Mouse (Mus musculus) forebrain, embryonic 13.5 days (tissue): Measurements from ENCODE around the gene Antxr1. TPM values are rescaled to one million over a fixed set of nuclear protein-coding genes. Genes with fewer than 3 reads are reported as not detected.
"Not testable (repeated sequence)": the region's sequence is repeated elsewhere in the genome, so short reads cannot be mapped to it uniquely, and the experiment has no call there.

Source experiments
- ATAC-seq: fragments of 200-750 bp; cut with Nextera tagmentation; 2 replicates; pipeline ENCODE4 v1.8.0; 2017
- H3K27ac ChIP-seq: fragments of 300-500 bp; sonication (generic); 2 replicates; pipeline ENCODE4 v1.5.1; 2015; ENCODE audit warnings: inconsistent platforms, mild to moderate bottlenecking, moderate library complexity
- H3K27me3 ChIP-seq: fragments of 300-500 bp; sonication (generic); 2 replicates; pipeline ENCODE4 v1.6.1; 2015; ENCODE audit warnings: mild to moderate bottlenecking, inconsistent platforms
- H3K36me3 ChIP-seq: fragments of 300-500 bp; sonication (generic); 2 replicates; pipeline ENCODE4 v1.6.1; 2015; ENCODE audit warnings: mild to moderate bottlenecking, inconsistent platforms; ENCODE audit not compliant: poor library complexity, severe bottlenecking
- H3K4me1 ChIP-seq: fragments of 300-500 bp; sonication (generic); 2 replicates; pipeline ENCODE4 v1.6.1; 2015; ENCODE audit warnings: inconsistent platforms
- H3K4me2 ChIP-seq: fragments of 300-500 bp; sonication (generic); 2 replicates; pipeline ENCODE4 v1.6.1; 2015; ENCODE audit warnings: inconsistent platforms, mild to moderate bottlenecking, moderate library complexity
- H3K4me3 ChIP-seq: fragments of 300-500 bp; sonication (generic); 2 replicates; pipeline ENCODE4 v1.5.1; 2015; ENCODE audit warnings: mild to moderate bottlenecking, inconsistent platforms
- H3K9ac ChIP-seq: fragments of 300-500 bp; sonication (generic); 2 replicates; pipeline ENCODE4 v1.6.1; 2015; ENCODE audit warnings: mild to moderate bottlenecking, inconsistent platforms
- H3K9me3 ChIP-seq: fragments of 300-500 bp; sonication (generic); replicated peaks from 2 replicates; pipeline ENCODE4 v1.6.1; 2016; ENCODE audit warnings: inconsistent platforms
- WGBS: fragments of 180-500 bp; shearing (Covaris S2); methylation state at CpG from one replicate; pipeline ENCODE4 v1.1.7; 2015; 5-methylcytosine and 5-hydroxymethylcytosine counted together
- polyA plus RNA-seq: library from polyadenylated mRNA; unstranded; fragments of >200 nt; fragmentation: Nextera tagmentation; extraction: Ambion mirVana; gene quantifications from 2 replicates; pipeline ENCODE4 v1.2.1, GENCODE M21; 2015

Antxr1 gene
- polyA plus RNA-seq, 1 experiment from 2014 or later, result 2.7 TPM

DNA sequence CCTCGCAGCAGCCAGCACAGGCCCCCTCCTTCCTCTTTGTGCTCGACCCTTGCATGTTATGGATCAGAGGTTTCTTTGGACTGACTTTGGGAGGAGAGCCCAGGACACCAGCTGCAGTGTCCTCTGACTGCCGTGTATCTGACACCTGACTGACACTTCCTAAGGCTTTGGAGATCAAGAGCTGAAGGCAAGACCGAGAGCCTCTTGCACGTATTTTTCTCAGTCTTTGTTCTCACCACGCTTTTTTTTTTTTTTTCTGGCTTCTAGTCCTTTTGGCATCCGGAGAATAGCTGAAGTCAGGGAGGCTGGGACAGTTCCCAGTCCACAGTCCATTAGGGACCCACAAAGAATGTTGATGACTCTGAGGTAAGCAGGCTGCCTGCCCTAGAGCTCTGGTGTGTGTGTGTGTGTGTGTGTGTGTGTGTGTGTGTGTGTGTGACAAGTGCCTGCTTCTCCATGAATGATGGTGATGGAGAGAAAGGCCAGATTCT, 233.2 kb downstream of the Antxr1 start:
- no peak overlapping the region for H3K4me3 ChIP-seq
- ATAC-seq, result no peak
- H3K36me3 ChIP-seq, result no peaks in the 10 kb centered on the region
- H3K27ac ChIP-seq, result no peak overlapping the region
- H3K9ac ChIP-seq, result no peak overlapping the region
- H3K27me3 ChIP-seq, result no peaks in the 10 kb centered on the region
- no peaks in the 10 kb centered on the region for H3K9me3 ChIP-seq
- H3K4me1 ChIP-seq, result peaks cover 11% of the 10 kb centered on the region
- WGBS, result 34% methylated on average over 7 of the region's 7 CpGs
- no peak overlapping the region for H3K4me2 ChIP-seq

GRCm38 (mm10) chr6:87101955-87102353, 233.7 kb downstream of the Antxr1 start:
- ATAC-seq, result peak; percentile 48; the same call in 1 of the 2 replicates
- Histone ChIP-seq H3K36me3 (no peaks in the 10 kb centered on the region), H3K9ac (no peak overlapping the region), H3K27me3 (no peaks in the 10 kb centered on the region), H3K4me1 (peaks cover 11% of the 10 kb centered on the region), H3K4me2 (no peak overlapping the region), H3K4me3 (no peak overlapping the region), H3K27ac (no peak overlapping the region), H3K9me3 (no peaks in the 10 kb centered on the region)
- 37% methylated on average over 4 of the region's 4 CpGs for WGBS

DNA sequence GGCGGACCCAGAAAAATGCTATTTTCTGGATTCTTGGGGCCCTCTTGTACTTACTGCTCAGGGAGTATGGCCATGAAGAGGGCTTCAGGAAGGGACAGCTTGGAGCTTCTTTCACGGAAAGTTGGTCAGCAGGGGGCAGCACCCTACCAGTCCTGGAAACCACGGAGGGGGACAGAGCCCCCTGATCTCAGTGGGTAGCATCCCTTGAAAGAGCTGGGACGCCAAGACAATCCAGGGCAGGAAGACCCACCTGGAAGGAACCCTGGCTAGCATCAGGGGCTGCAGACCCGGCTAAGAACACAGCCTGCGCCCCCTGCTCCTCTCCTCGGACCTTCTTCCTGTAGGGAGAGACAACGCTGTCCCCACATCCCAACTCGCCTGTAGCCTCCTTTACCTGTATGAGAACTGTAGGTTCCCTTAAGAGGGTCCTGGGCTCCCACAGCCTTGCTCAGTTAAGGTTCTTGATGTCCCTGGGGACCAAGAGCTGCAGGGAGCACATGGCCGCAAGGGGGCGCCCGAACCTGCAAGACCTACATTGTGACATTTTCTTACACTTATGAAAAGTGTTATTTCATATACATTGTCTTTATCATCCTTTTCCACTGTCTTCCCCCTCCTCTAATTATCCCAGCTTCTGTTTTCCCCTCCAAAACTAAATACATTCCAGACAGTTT, 234.2 kb downstream of the Antxr1 start:
- H3K27ac ChIP-seq, result no peak overlapping the region
- WGBS, result 14% methylated on average over 12 of the region's 12 CpGs
- peak overlapping the region; percentile 23 for H3K4me3 ChIP-seq
- peak; percentile 77 for ATAC-seq
- H3K9ac ChIP-seq, result peak overlapping the region; percentile 57
- H3K4me2 ChIP-seq, result peak overlapping the region; percentile 59
- peaks cover 11% of the 10 kb centered on the region for H3K4me1 ChIP-seq
- no peaks in the 10 kb centered on the region for H3K27me3 ChIP-seq
- H3K36me3 ChIP-seq, result no peaks in the 10 kb centered on the region
- no peaks in the 10 kb centered on the region for H3K9me3 ChIP-seq

GRCm38 (mm10) chr6:87100297-87101020, 235.2 kb downstream of the Antxr1 start:
- no peaks in the 10 kb centered on the region for H3K9me3 ChIP-seq
- no peak overlapping the region for H3K4me3 ChIP-seq
- no peaks in the 10 kb centered on the region for H3K27me3 ChIP-seq
- no peaks in the 10 kb centered on the region for H3K36me3 ChIP-seq
- H3K9ac ChIP-seq, result 0 out of 2 replicates have a peak overlapping the region, but pooled peaks have one; percentile 5
- no peak overlapping the region for H3K27ac ChIP-seq
- H3K4me1 ChIP-seq, result peaks cover 11% of the 10 kb centered on the region
- ATAC-seq, result no peak
- no peak overlapping the region for H3K4me2 ChIP-seq
- 90% methylated on average over 9 of the region's 9 CpGs for WGBS

DNA sequence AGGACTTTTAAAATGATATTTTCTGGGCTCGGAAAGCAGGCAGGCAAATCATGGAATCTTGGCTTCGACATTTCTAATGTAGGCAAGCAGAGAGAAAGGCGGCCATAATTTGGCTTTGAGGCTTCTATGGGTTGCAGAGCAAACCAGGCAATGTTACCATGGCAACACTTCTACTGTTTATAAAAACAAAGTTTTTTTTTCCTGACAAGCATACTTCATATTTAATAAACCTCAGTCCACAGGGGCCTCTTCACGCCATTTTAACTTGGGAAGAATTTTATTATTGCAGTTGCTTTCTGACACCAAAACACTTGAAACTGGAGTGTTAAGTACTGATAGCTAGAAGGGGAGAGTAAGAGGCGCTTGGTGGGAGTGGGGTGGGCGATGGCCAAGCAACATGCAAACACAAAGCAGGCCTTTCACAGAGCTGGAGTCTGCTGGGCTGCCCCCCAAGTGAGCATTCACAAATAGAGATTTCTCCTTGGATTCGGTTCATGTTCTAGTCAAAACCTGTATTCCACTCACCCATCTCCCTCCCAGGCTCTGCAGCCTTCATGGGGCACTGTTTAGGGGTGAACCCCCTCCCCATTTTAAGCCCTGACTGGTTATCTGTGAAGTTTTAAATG, 235.8 kb downstream of the Antxr1 start:
- Histone ChIP-seq H3K4me3 (no peak overlapping the region), H3K9ac (0 out of 2 replicates have a peak overlapping the region, but pooled peaks have one; percentile 5), H3K36me3 (no peaks in the 10 kb centered on the region), H3K9me3 (no peaks in the 10 kb centered on the region), H3K4me1 (peaks cover 11% of the 10 kb centered on the region), H3K27me3 (no peaks in the 10 kb centered on the region), H3K4me2 (no peak overlapping the region), H3K27ac (no peak overlapping the region)
- ATAC-seq, result no peak
- 55% methylated on average over 7 of the region's 7 CpGs for WGBS

DNA sequence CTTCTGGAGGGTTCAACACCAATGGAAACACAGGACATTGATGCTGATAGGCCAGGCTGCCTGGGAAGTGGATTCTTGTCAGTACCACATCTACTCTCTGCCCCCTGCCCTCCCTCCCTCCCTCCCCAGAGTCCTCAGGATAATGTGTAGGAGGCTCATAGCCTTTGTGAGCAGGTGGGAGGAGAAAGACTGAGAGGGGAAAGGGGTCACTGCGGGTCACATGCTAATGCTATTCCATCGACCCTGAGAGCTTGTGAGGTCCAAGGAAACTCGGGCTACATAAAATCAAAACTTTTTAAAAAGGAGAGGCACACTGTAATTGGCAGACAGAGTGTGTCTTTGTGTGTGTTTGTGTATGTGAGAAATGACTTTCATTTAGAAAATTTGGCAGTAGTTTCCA, 236.4 kb downstream of the Antxr1 start:
- no peak overlapping the region for H3K4me2 ChIP-seq
- 16% methylated on average over 3 of the region's 3 CpGs for WGBS
- H3K9ac ChIP-seq, result no peak overlapping the region
- no peak overlapping the region for H3K27ac ChIP-seq
- no peaks in the 10 kb centered on the region for H3K36me3 ChIP-seq
- no peaks in the 10 kb centered on the region for H3K9me3 ChIP-seq
- no peak overlapping the region for H3K4me3 ChIP-seq
- peaks cover 11% of the 10 kb centered on the region for H3K4me1 ChIP-seq
- H3K27me3 ChIP-seq, result no peaks in the 10 kb centered on the region
- no peak for ATAC-seq

DNA sequence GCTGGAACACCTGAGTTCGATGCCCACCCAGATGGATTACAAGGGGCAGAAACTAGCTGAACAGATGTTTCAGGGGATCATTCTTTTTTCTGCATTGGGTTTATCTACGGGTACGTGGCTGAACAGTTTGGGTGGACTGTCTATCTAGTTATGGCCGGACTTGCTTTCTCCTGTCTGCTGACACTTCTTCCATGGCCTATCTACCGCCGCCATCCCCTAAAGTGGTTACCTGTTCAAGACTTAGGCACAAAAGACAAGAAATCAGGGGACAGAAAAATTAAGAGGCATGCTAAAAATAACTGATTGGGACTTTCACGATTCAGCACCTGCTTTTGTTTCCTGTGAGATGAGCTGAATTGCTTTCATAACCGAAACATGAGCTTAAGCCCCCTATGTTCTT, 242.0 kb downstream of the Antxr1 start:
- H3K4me3 ChIP-seq, H3K9ac ChIP-seq, ATAC-seq, H3K9me3 ChIP-seq, H3K27ac ChIP-seq, H3K4me1 ChIP-seq, H3K27me3 ChIP-seq, H3K4me2 ChIP-seq: not testable (repeated sequence)
- WGBS, result 91% methylated on average over 8 of the region's 8 CpGs
- H3K36me3 ChIP-seq, result peaks cover 20% of the 10 kb centered on the region

- Histone ChIP-seq H3K36me3 (peaks cover 29% of the 10 kb centered on the region), H3K4me1 (no peaks in the 10 kb centered on the region), H3K4me3 (no peak overlapping the region), H3K27ac (no peak overlapping the region), H3K4me2 (no peak overlapping the region), H3K9ac (no peak overlapping the region), H3K27me3 (no peaks in the 10 kb centered on the region), H3K9me3 (no peaks in the 10 kb centered on the region)
- WGBS, result 90% methylated on average over 5 of the region's 5 CpGs
- no peak for ATAC-seq
These were observed 243.1 kb downstream of the Antxr1 start for GRCm38 (mm10) chr6:87092476-87092875.

DNA sequence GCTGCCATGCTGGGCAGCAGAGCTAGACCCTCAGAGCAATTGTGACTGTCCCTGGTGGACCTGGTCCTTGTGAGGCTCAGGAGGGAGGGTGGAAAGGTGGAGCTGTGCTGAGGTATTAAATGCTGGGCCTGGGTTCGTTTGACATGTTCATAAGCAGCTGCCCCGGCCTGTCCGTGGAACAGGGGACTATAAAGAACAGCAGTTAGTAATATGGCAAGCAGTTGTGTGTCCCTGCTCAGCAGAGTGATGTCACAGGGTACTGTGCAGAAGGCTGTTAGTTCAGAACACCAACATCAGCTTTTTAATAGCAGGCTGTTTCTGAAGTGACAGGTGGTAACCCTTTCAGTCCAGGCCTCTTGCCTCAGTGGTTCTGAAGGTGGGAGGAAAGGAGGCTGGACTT, 244.7 kb downstream of the Antxr1 start:
- Histone ChIP-seq H3K36me3 (peaks cover 44% of the 10 kb centered on the region), H3K9ac (no peak overlapping the region), H3K9me3 (no peaks in the 10 kb centered on the region), H3K27ac (no peak overlapping the region), H3K4me2 (no peak overlapping the region), H3K4me3 (no peak overlapping the region), H3K4me1 (no peaks in the 10 kb centered on the region), H3K27me3 (no peaks in the 10 kb centered on the region)
- 90% methylated on average over 3 of the region's 3 CpGs for WGBS
- ATAC-seq, result no peak

DNA sequence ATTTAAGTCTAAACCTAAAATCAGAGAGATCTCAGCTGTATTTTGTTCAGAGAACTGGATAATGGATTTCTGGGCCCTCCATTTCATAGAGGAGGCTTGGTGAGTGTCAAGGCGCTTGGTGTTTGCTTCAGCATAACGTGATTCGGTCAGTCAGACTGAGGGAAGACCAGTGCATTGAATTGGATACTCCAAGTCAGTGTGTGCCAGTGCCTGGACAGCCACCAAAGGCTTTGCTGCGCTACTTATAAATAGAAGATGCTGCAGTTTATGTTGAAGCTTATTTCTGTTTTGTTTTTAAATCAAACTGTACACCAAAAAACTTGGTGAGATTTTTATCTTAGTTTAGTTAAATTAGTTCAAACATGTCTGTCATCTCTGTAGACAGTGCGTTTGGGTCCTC, 247.3 kb downstream of the Antxr1 start:
- no peak overlapping the region for H3K4me2 ChIP-seq
- no peaks in the 10 kb centered on the region for H3K9me3 ChIP-seq
- H3K4me1 ChIP-seq, result no peaks in the 10 kb centered on the region
- WGBS, result 93% methylated on average over 5 of the region's 5 CpGs
- H3K27ac ChIP-seq, result no peak overlapping the region
- no peak overlapping the region for H3K4me3 ChIP-seq
- H3K36me3 ChIP-seq, result peaks cover 70% of the 10 kb centered on the region
- no peak overlapping the region for H3K9ac ChIP-seq
- H3K27me3 ChIP-seq, result no peaks in the 10 kb centered on the region
- ATAC-seq, result no peak

GRCm38 (mm10) chr6:87085026-87085425, 250.6 kb downstream of the Antxr1 start:
- H3K27ac ChIP-seq, result no peak overlapping the region
- no peaks in the 10 kb centered on the region for H3K9me3 ChIP-seq
- no peaks in the 10 kb centered on the region for H3K4me1 ChIP-seq
- no peak overlapping the region for H3K9ac ChIP-seq
- H3K4me2 ChIP-seq, result no peak overlapping the region
- 90% methylated on average over 6 of the region's 6 CpGs for WGBS
- no peak overlapping the region for H3K4me3 ChIP-seq
- H3K36me3 ChIP-seq, result peaks cover 89% of the 10 kb centered on the region
- no peaks in the 10 kb centered on the region for H3K27me3 ChIP-seq
- no peak for ATAC-seq
